Mouse (Mus musculus): ENCODE data around the gene Zrsr2. TPM values are rescaled to one million over a fixed set of nuclear protein-coding genes. Genes with fewer than 3 reads are reported as not detected.

Zrsr2 gene
- polyA plus RNA-seq, 1 experiment: 6.5 TPM

DNA sequence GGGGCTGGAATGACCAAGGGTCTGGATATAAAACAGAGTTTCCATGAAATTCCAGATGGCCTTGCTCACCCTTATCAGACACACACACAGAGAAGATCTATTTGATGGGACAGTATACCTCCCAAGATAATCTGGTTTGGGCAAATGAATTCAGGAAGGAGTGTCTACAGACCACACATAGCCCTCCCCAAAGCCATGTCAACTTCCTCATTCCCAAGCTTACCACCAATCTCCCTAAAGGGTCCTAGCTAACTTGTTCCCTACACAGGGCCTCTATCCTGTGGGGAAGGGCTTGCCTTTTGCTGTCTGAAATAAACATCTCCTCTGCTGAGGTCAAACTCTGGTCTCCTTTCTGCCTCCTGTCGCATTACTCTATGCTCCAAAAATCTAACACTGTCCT, 22.6 kb upstream of the Zrsr2 start:
- Histone ChIP-seq H3K27me3 (ENCODE audit: control insufficient read depth, insufficient read depth, low read length) (no peaks in the 10 kb centered on the region), H3K4me3 (ENCODE audit: low read depth, low read length) (no peak overlapping the region), H3K36me3 (ENCODE audit: control insufficient read depth, insufficient read depth, low read length) (no peaks in the 10 kb centered on the region), H3K4me1 (ENCODE audit: control insufficient read depth, insufficient read depth, insufficient read length, low read length) (no peaks in the 10 kb centered on the region), H3K27ac (ENCODE audit: insufficient read depth, low read depth, low read length) (no peak overlapping the region)
- 88% methylated on average over 1 of the region's 1 CpGs for WGBS
- TF ChIP-seq POLR2A (IDR thresholded peaks at IDR 0.05; ENCODE audit: low read depth, low read length) (no peak), CTCF (IDR thresholded peaks at IDR 0.05; ENCODE audit: extremely low read depth, insufficient read length, insufficient replicate concordance, low read depth, low read length) (no peak)

DNA sequence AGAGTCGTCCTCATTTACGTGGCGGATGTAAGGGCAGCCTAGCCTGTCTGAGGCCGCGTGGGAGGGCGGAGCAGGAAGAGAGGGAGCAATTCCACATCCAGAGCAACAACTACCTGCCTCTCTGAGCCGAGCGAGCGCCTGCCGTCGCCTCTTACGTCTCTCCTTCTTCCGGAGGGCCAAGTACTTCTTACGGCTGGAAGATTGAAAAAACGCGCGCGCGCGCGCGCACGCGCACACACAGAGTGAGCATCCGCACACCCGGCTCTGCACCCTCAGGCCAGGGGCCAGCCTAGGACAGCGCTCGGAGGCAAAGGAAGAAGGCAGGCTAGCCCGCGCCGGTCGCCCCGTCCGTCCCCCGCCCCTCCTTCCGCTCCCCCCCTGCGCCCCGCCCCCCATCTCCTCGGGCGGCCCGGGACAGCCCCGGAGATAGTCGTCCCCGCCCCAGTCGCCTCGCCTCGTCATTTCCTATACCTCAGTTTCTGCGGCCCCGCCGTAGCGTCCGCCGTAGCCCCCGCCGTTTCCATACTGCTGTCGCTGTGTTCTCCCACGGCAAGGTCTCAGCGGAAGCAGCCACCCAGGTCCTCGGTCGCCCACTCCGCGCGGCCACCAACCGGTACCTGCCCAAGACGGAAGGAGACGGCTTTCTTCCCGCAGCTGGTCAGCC, 526 bp downstream of the Zrsr2 start:
- no peaks in the 10 kb centered on the region for H3K27me3 ChIP-seq (ENCODE audit: control insufficient read depth, insufficient read depth, low read length)
- H3K27ac ChIP-seq (ENCODE audit: insufficient read depth, low read depth, low read length): peak overlapping the region; percentile 98
- H3K4me1 ChIP-seq (ENCODE audit: control insufficient read depth, insufficient read depth, insufficient read length, low read length): peaks cover 2% of the 10 kb centered on the region
- H3K4me3 ChIP-seq (ENCODE audit: low read depth, low read length): peak overlapping the region; percentile 97
- 14% methylated on average over 62 of the region's 67 CpGs for WGBS
- TF ChIP-seq CTCF (IDR thresholded peaks at IDR 0.05; ENCODE audit: extremely low read depth, insufficient read length, insufficient replicate concordance, low read depth, low read length): no peak
- no peak for TF ChIP-seq POLR2A (IDR thresholded peaks at IDR 0.05; ENCODE audit: low read depth, low read length)
- H3K36me3 ChIP-seq (ENCODE audit: control insufficient read depth, insufficient read depth, low read length): peaks cover 13% of the 10 kb centered on the region

DNA sequence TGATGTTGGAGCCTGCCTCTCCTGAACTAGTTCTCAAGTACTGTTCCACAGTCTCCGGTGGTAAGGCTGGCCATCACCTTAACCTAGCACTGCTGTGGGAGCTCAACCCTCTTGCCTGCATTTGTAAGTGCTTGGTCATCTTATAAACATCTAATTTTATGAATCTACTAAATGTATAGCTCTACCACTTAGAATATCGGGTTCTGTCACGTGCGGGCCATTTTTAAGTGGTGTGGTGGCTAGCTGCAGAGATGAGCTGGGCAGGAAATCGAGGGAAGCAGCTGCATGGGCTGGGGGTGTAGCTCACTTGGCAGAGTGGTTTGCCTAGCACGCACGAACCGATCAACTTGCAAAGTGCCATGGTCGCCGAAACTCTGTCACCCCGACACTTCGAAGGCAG, 1.1 kb downstream of the Zrsr2 start:
- peak overlapping the region; percentile 73 for H3K27ac ChIP-seq (ENCODE audit: insufficient read depth, low read depth, low read length)
- H3K4me3 ChIP-seq (ENCODE audit: low read depth, low read length): peak overlapping the region; percentile 97
- H3K4me1 ChIP-seq (ENCODE audit: control insufficient read depth, insufficient read depth, insufficient read length, low read length): peaks cover 2% of the 10 kb centered on the region
- H3K27me3 ChIP-seq (ENCODE audit: control insufficient read depth, insufficient read depth, low read length): no peaks in the 10 kb centered on the region
- WGBS: 20% methylated on average over 12 of the region's 12 CpGs
- no peak for TF ChIP-seq POLR2A (IDR thresholded peaks at IDR 0.05; ENCODE audit: low read depth, low read length)
- no peak for TF ChIP-seq CTCF (IDR thresholded peaks at IDR 0.05; ENCODE audit: extremely low read depth, insufficient read length, insufficient replicate concordance, low read depth, low read length)
- peaks cover 13% of the 10 kb centered on the region for H3K36me3 ChIP-seq (ENCODE audit: control insufficient read depth, insufficient read depth, low read length)

DNA sequence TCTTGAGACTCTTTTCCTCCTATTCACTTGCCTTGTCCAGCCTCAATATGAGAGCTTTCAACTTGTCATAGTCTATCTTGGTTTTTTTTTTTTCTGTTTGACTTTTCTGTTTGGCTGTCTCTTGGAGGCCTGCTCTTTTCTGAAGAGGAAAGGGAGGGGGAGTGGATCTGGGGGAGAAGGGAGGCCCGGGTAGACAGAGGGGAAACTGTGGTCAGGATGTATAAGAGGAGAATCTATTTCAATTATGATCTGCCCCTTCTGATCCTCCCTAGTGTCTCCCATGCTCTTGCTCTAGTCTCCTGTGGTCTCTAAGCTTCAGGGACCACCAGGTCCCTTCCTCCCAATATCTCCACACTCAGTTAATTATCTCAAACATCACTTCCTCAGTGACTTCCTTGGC, 6.8 kb downstream of the Zrsr2 start:
- Histone ChIP-seq H3K4me1 (ENCODE audit: control insufficient read depth, insufficient read depth, insufficient read length, low read length) (no peaks in the 10 kb centered on the region), H3K4me3 (ENCODE audit: low read depth, low read length) (no peak overlapping the region), H3K27me3 (ENCODE audit: control insufficient read depth, insufficient read depth, low read length) (no peaks in the 10 kb centered on the region), H3K36me3 (ENCODE audit: control insufficient read depth, insufficient read depth, low read length) (peaks cover 27% of the 10 kb centered on the region), H3K27ac (ENCODE audit: insufficient read depth, low read depth, low read length) (no peak overlapping the region)
- 50% methylated on average over 1 of the region's 1 CpGs for WGBS
- TF ChIP-seq CTCF (IDR thresholded peaks at IDR 0.05; ENCODE audit: extremely low read depth, insufficient read length, insufficient replicate concordance, low read depth, low read length) (no peak), POLR2A (IDR thresholded peaks at IDR 0.05; ENCODE audit: low read depth, low read length) (no peak)

DNA sequence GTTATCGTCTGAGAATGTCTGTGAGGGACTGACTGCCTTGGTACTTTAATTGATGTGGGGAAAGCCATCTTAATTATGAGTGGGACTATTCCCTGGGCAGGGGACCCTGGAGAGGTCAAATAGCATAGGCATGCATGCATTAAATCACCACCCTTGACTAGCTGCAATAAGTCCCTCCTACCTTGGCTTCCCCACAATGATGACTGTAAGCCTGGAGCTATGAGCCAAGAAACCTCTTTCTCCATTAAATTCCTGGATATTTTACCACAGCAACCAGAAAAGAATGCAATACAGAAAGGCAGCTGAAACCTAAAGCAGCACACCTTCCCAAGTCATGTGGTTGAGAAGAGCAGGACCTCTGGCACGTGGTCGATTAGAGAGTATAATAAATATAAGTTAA, 14.1 kb downstream of the Zrsr2 start:
- Histone ChIP-seq H3K4me1 (ENCODE audit: control insufficient read depth, insufficient read depth, insufficient read length, low read length) (no peaks in the 10 kb centered on the region), H3K27ac (ENCODE audit: insufficient read depth, low read depth, low read length) (no peak overlapping the region), H3K36me3 (ENCODE audit: control insufficient read depth, insufficient read depth, low read length) (peaks cover 28% of the 10 kb centered on the region), H3K4me3 (ENCODE audit: low read depth, low read length) (no peak overlapping the region), H3K27me3 (ENCODE audit: control insufficient read depth, insufficient read depth, low read length) (no peaks in the 10 kb centered on the region)
- 84% methylated on average over 3 of the region's 3 CpGs for WGBS
- no peak for TF ChIP-seq CTCF (IDR thresholded peaks at IDR 0.05; ENCODE audit: extremely low read depth, insufficient read length, insufficient replicate concordance, low read depth, low read length)
- TF ChIP-seq POLR2A (IDR thresholded peaks at IDR 0.05; ENCODE audit: low read depth, low read length): no peak

DNA sequence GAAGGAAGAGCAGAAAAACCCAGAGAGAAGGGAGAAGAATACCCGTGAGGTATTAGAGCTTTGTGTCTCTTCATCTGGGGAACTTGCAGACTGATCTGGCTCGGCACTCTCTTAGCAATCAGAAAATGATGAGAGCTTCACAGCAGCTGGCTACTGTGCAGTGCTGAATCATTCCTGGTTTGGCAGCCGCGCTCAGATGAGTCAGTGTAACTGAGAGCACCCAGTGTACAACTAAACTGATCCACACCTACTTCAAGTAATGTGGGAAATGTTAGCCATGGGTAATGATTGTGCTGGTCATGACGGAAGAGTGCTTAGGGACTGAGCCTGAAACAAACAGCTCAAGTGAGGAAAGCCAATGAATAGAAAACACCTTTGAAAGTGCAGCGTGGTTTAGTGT, 19.9 kb downstream of the Zrsr2 start:
- WGBS: 88% methylated on average over 6 of the region's 6 CpGs
- Histone ChIP-seq H3K4me3 (ENCODE audit: low read depth, low read length) (no peak overlapping the region), H3K27me3 (ENCODE audit: control insufficient read depth, insufficient read depth, low read length) (no peaks in the 10 kb centered on the region), H3K36me3 (ENCODE audit: control insufficient read depth, insufficient read depth, low read length) (peaks cover 26% of the 10 kb centered on the region), H3K4me1 (ENCODE audit: control insufficient read depth, insufficient read depth, insufficient read length, low read length) (no peaks in the 10 kb centered on the region), H3K27ac (ENCODE audit: insufficient read depth, low read depth, low read length) (no peak overlapping the region)
- TF ChIP-seq CTCF (IDR thresholded peaks at IDR 0.05; ENCODE audit: extremely low read depth, insufficient read length, insufficient replicate concordance, low read depth, low read length) (no peak), POLR2A (IDR thresholded peaks at IDR 0.05; ENCODE audit: low read depth, low read length) (no peak)

DNA sequence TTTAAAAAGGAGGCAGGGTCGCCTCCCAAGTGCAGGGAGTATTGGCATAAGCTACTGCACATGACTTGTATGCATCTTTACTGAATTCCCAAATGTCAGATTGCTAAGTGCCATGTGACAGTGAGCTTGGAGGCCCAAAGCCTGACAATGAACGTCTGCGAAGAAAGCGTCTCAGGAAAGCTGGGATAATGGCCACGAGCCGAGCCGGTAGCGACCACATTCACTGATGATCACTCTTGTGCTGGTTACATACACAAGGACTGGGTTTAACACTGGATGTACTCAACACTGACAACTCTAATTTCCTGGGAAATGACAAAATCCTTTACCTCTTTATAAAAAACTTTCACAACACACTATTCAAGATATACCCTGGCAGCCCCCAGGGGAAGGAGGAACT, 23.7 kb downstream of the Zrsr2 start:
- 88% methylated on average over 8 of the region's 8 CpGs for WGBS
- no peaks in the 10 kb centered on the region for H3K4me1 ChIP-seq (ENCODE audit: control insufficient read depth, insufficient read depth, insufficient read length, low read length)
- TF ChIP-seq POLR2A (IDR thresholded peaks at IDR 0.05; ENCODE audit: low read depth, low read length): no peak
- TF ChIP-seq CTCF (IDR thresholded peaks at IDR 0.05; ENCODE audit: extremely low read depth, insufficient read length, insufficient replicate concordance, low read depth, low read length): no peak

More for the DNA sequence above, 23.7 kb downstream of the Zrsr2 start:
- Histone ChIP-seq H3K4me3 (ENCODE audit: low read depth, low read length) (no peak overlapping the region), H3K27ac (ENCODE audit: insufficient read depth, low read depth, low read length) (no peak overlapping the region), H3K36me3 (ENCODE audit: control insufficient read depth, insufficient read depth, low read length) (peaks cover 15% of the 10 kb centered on the region; the same call in 1 of the 2 replicates), H3K27me3 (ENCODE audit: control insufficient read depth, insufficient read depth, low read length) (no peaks in the 10 kb centered on the region)
